Mouse (Mus musculus) retina, adult 2 months (tissue): ENCODE results near the gene Orc1.

Experiments used
- DNase-seq: peaks from one replicate; pipeline ENCODE4 v3.0.0-alpha.2; 2012; ENCODE audit warnings: low read depth, low spot score

Gene Orc1

DNA sequence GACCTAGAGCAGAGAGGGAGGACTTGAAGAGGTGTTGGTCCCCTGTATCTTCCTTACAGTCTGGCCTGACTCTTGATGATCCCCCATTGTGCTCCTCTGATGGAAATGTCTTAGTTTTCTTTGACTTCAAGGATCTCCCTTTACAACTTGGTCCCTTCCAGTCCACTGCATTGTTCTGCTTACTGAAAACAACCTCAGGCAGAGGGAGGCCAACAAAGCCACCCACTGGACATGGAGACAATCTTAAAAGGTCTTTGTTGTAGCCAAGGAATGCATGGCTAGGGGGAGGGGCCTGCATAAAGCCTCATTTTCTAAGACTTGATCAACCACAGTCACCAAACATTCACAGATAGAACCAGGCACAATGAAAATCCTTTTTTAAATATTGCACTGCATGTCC, 55.9 kb downstream of the Orc1 start:
- DNase-seq = no peak

DNA sequence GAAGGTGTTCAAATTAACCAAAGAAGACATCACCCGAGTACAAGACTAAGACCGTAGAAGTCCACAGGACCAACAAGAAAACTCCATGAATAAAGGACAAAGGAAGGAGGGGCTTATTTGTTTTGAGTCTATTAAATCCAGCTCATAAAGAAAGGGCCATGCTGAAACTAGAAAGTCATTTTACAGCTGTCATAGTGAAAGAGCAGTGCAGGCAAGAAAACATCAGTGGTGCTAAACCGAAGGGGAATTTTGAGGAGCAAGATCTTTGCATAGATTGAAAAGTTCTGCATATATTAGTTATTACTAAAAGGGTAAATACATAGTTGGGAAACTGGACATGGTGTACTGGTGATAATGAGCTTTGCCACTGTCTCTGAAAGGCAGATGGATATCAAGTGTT, 58.5 kb downstream of the Orc1 start:
- DNase-seq = no peak

DNA sequence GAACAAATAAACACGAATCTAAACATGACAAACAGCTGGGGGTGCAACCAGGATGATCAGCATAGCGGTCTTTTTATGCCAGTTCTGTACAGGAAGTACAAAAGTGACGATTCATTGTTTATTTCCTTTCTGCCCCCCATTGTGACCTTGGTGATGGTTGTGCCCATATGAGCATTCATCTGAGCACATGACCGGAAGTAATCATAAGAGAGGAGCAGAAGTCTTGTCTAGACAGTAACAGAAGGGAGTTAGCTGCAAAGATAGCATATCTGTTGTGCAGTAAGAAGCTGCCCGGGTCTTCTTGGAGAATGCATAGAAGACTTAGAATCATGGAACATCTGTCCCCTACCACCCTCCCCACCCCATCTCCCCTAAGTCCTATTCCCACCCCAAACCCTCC, 59.5 kb downstream of the Orc1 start:
- no peak for DNase-seq

DNA sequence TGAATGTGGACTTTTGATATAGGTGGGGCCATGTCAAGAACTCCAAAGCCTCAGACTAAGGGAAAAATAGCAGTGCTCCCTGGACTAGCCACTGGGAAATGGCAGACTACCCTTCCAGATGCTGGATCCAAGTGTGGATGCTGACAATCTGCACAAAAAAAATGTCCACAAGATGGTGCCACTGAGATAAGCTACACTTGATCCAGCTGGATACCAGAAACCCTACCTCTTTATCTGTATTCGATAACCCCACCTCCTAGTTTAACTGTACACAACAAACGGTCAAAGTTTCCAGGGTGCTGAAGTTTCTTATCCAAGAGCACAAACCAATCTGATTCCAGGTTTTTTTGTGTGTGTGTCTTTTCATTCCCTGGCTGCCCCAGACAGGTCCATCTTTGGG, 85.2 kb downstream of the Orc1 start:
- no peak for DNase-seq
